Mouse (Mus musculus) stomach, postnatal 0 days (tissue): ENCODE data around the gene Cxcl12. TPM values are rescaled to one million over a fixed set of nuclear protein-coding genes. Genes with fewer than 3 reads are reported as not detected.

Source experiments
- ATAC-seq: fragments of 200-750 bp; cut with Nextera tagmentation; 2 replicates; pipeline ENCODE4 v1.8.0; 2017; ENCODE audit not compliant: low FRiP score, low TSS enrichment
- DNase-seq: peaks from one replicate; pipeline ENCODE4 v3.0.0-alpha.2; 2016; ENCODE audit warnings: low spot score
- H3K27ac ChIP-seq: fragments of 300-500 bp; sonication (generic); replicated peaks from 2 replicates; pipeline ENCODE4 v1.5.1; 2014; ENCODE audit warnings: mild to moderate bottlenecking, control low read depth
- H3K27me3 ChIP-seq: fragments of 300-500 bp; sonication (generic); 2 replicates; pipeline ENCODE4 v1.6.1; 2014; ENCODE audit warnings: low read length; ENCODE audit not compliant: control insufficient read depth, insufficient read depth
- H3K36me3 ChIP-seq: fragments of 300-500 bp; sonication (generic); 2 replicates; pipeline ENCODE4 v1.6.1; 2014; ENCODE audit warnings: low read length, mixed read lengths; ENCODE audit not compliant: control insufficient read depth, insufficient read depth
- H3K4me1 ChIP-seq: fragments of 300-500 bp; sonication (generic); replicated peaks from 2 replicates; pipeline ENCODE4 v1.6.1; 2014; ENCODE audit warnings: antibody characterized with exemption; ENCODE audit not compliant: control insufficient read depth, insufficient read depth
- H3K4me2 ChIP-seq: fragments of 300-500 bp; sonication (generic); replicated peaks from 2 replicates; pipeline ENCODE4 v1.6.1; 2014; ENCODE audit warnings: low read depth, mild to moderate bottlenecking, control low read depth, moderate library complexity
- H3K4me3 ChIP-seq: fragments of 300-500 bp; sonication (generic); 2 replicates; pipeline ENCODE4 v1.5.1; 2014; ENCODE audit warnings: low read depth, low read length, control low read depth
- H3K9ac ChIP-seq: fragments of 300-500 bp; sonication (generic); 2 replicates; pipeline ENCODE4 v1.6.1; 2014; ENCODE audit warnings: mild to moderate bottlenecking, low read length, control low read depth, mixed read lengths
- H3K9me3 ChIP-seq: fragments of 300-500 bp; sonication (generic); 2 replicates; pipeline ENCODE4 v1.6.1; 2016; ENCODE audit warnings: low read length; ENCODE audit not compliant: control insufficient read depth
- CTCF ChIP-seq: IDR thresholded peaks from 2 replicates; pipeline ENCODE4 v1.5.1; 2016; ENCODE audit warnings: antibody characterized with exemption, low read depth, mild to moderate bottlenecking, moderate library complexity
- EP300 ChIP-seq: optimal IDR thresholded peaks from 2 replicates; pipeline ENCODE3; 2016; ENCODE audit warnings: antibody characterized with exemption
- WGBS: fragments of 180-500 bp; shearing (Covaris S2); extraction: QIAGEN DNeasy Blood & Tissue Kit; methylation state at CpG from one replicate; pipeline ENCODE4 v1.1.7; 2014; 5-methylcytosine and 5-hydroxymethylcytosine counted together
- polyA plus RNA-seq: library from polyadenylated mRNA; unstranded; fragments of >200 nt; fragmentation: Nextera tagmentation; extraction: Ambion mirVana; gene quantifications from 2 replicates; pipeline ENCODE4 v1.2.1, GENCODE M21; 2015

Gene Cxcl12
- polyA plus RNA-seq, 1 experiment from 2014 or later, result 61.1 TPM

- Histone ChIP-seq H3K9me3 (no peaks in the 10 kb centered on the region), H3K4me3 (no peak overlapping the region), H3K9ac (no peak overlapping the region), H3K27me3 (no peaks in the 10 kb centered on the region), H3K4me2 (no peak overlapping the region), H3K27ac (no peak overlapping the region), H3K4me1 (no peaks in the 10 kb centered on the region), H3K36me3 (no peaks in the 10 kb centered on the region)
- WGBS, result 86% methylated on average over 9 of the region's 9 CpGs
- ATAC-seq, result no peak
- TF ChIP-seq EP300 (no peak), CTCF (no peak)
- DNase-seq, result no peak
These were observed 50.3 kb downstream of the Cxcl12 start for GRCm38 (mm10) chr6:117218442-117219299.

- Histone ChIP-seq H3K9ac (no peak overlapping the region), H3K4me3 (no peak overlapping the region), H3K4me1 (no peaks in the 10 kb centered on the region), H3K27ac (no peak overlapping the region), H3K27me3 (no peaks in the 10 kb centered on the region), H3K36me3 (no peaks in the 10 kb centered on the region), H3K4me2 (no peak overlapping the region), H3K9me3 (no peaks in the 10 kb centered on the region)
- ATAC-seq, result no peak
- DNase-seq, result no peak
- TF ChIP-seq CTCF (no peak), EP300 (no peak)
- 55% methylated on average over 3 of the region's 3 CpGs for WGBS
These were observed 51.0 kb downstream of the Cxcl12 start for GRCm38 (mm10) chr6:117219300-117219680.

- H3K27ac ChIP-seq, result no peak overlapping the region
- no peaks in the 10 kb centered on the region for H3K9me3 ChIP-seq
- H3K36me3 ChIP-seq, result no peaks in the 10 kb centered on the region
- H3K4me3 ChIP-seq, result no peak overlapping the region
- no peaks in the 10 kb centered on the region for H3K4me1 ChIP-seq
- TF ChIP-seq CTCF (no peak), EP300 (no peak)
- no peak overlapping the region for H3K4me2 ChIP-seq
- DNase-seq, result no peak
- WGBS, result 84% methylated on average over 7 of the region's 7 CpGs
- H3K9ac ChIP-seq, result no peak overlapping the region
- H3K27me3 ChIP-seq, result no peaks in the 10 kb centered on the region
- ATAC-seq, result no peak
These were observed 51.7 kb downstream of the Cxcl12 start for GRCm38 (mm10) chr6:117219911-117220481.

GRCm38 (mm10) chr6:117220831-117221345, 52.6 kb downstream of the Cxcl12 start:
- no peaks in the 10 kb centered on the region for H3K4me1 ChIP-seq
- no peak overlapping the region for H3K4me2 ChIP-seq
- H3K27me3 ChIP-seq, result no peaks in the 10 kb centered on the region
- ATAC-seq, result no peak
- WGBS, result 68% methylated on average over 11 of the region's 11 CpGs
- H3K9me3 ChIP-seq, result no peaks in the 10 kb centered on the region
- no peak overlapping the region for H3K4me3 ChIP-seq
- TF ChIP-seq EP300 (no peak), CTCF (no peak)
- H3K27ac ChIP-seq, result no peak overlapping the region
- no peak for DNase-seq
- no peak overlapping the region for H3K9ac ChIP-seq
- no peaks in the 10 kb centered on the region for H3K36me3 ChIP-seq
